Mouse (Mus musculus): Measurements from ENCODE around the gene Zfp592.
"Not testable (repeated sequence)": the region's sequence is repeated elsewhere in the genome, so short reads cannot be mapped to it uniquely, and the experiment has no call there.

Zfp592 gene

DNA sequence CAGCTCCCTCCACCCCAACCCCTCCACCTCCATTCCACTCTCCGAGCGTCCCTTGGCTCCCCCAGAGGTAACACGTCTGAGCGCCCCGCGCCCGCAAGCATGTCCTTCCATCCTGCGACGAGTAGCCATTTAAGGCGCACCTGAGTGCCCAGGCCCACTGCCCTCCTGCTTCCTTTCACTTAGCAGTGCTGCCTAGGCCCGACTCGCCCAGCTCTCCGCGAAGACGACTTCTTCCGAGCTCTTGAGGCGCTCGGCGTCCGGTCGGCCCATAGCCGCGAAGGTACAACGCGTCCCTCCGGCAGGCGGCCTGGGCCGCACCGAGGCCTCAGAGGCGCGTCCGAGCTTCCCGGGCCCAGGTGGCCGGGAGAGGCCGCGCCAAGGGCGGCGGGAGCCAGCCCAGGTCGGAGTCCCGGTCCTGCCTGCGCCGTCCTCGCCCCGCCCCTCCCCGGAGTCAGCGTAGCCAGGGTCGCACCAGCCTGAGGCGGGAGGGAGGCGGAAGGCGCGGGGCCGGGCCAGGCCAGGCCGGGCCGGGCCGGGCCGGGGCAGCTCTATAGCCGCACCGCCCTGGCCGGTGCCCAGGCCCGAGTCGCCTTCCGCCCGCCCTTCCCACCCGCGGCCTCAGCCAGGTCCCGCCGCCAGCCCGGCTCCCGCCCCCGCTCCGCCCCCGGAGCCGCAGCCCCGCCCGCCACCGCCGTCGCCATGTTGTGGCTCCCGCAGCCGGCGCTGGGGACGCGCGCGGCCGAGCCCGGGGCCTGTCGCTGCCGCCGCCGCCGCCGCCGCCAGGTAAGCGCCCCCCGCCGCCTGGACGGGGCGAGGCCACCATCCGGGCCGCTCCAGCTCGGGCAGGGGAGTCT lies at the start of gene Zfp592:
Zfp592 (plus strand) TSS at position 702 of the 854 bp plus-strand sequence.
- peak; percentile 90 for DNase-seq (ENCODE audit: inconsistent ontology term)

- peak; percentile 95 for DNase-seq (ENCODE audit: inconsistent ontology term)
These were observed 45.8 kb upstream of the Zfp592 start, which contains the start of gene Sec11a for GRCm38 (mm10) chr7:80947445-80948350. Gene Sec11a, minus strand, starts transcription at chr7:80947780.

- no peak for DNase-seq (ENCODE audit: inconsistent ontology term)
These were observed 42.0 kb upstream of the Zfp592 start for GRCm38 (mm10) chr7:80951461-80951860.

DNA sequence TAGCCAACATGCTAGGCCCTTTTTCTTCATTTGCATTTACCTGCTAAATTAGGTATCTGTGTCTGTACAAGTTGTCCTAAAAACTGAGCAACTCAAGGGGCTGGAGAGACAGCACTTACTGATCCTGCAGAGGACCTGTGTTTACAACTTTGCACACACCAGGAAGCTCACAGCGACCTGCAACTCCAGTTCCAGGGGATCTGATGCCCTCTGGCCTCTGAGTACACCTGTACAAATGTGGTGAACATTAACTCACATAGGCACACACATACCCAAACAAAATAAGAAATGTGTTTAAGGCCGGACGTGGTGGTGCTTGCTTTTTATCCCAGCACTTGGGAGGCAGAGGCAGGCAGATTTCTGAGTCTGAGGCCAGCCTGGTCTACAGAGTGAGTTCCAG lies 41.3 kb upstream of the Zfp592 start:
- no peak for DNase-seq (ENCODE audit: inconsistent ontology term)

DNA sequence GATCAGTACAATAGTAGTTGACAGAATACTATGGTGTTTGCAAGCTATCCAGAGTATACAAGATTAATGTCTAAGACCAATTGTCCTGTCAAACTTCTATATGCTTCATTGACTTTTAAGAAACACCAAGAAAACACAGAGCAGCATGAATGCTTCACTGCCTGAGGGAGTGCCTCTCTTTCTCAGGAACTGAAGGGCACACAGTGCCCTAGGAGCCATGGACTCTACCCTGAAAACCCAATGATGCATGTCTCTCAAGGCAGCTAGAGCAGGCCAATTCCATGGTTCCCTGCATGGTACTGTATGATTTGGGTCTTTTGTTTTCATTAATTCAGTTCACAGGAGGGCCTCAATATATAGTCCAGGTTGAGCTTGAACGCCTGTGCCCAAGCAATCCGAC lies 39.2 kb upstream of the Zfp592 start:
- DNase-seq (ENCODE audit: inconsistent ontology term): no peak

DNA sequence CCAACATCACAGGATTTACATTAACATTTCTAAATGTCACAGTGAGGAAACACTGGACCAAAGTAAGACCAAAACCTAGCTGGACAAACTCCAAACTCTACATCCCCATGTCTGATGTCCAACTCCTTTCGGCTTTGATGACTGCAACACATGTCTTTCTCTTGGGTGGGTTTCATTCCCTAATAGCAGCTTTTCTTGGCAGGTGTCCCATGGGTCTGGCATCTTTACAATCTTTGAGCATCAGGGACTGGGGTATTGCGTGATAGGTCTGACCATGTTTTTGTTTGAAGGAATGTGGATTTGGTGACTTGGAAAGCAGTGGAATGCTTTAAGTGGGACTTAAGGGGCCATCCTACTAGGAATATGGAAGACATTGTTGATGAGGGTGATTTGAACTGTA lies 36.6 kb upstream of the Zfp592 start:
- DNase-seq (ENCODE audit: inconsistent ontology term): no peak

GRCm38 (mm10) chr7:80959003-80959402 lies 34.5 kb upstream of the Zfp592 start:
- no peak for DNase-seq (ENCODE audit: inconsistent ontology term)

GRCm38 (mm10) chr7:80962799-80963198 lies 30.7 kb upstream of the Zfp592 start:
- DNase-seq (ENCODE audit: inconsistent ontology term): no peak

DNA sequence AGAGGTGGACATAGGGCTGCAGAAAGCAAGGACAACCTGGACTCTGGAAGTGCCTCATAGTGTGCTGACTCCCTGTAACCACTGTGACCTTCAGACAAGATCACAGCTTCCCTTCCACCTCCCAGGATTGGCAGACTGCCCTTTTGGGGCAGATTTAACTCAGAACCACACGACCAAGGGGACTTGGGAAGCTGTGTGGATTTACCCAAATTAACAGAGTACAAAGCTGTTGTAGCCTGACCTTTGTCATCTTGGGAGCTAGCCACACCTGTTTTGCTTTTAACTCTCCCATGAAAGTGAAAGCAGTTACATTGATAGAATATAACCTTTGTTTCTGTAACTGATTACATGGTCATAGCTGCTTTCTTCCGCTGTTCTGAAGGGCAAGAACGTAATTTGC lies 22.6 kb upstream of the Zfp592 start:
- DNase-seq (ENCODE audit: inconsistent ontology term): no peak

GRCm38 (mm10) chr7:80971419-80971818 lies 22.1 kb upstream of the Zfp592 start:
- DNase-seq (ENCODE audit: inconsistent ontology term): no peak

- DNase-seq (ENCODE audit: inconsistent ontology term): no peak
These were observed 21.4 kb upstream of the Zfp592 start for GRCm38 (mm10) chr7:80972082-80972481.

GRCm38 (mm10) chr7:80972920-80973637 lies 20.4 kb upstream of the Zfp592 start:
- not testable (repeated sequence) for DNase-seq (ENCODE audit: inconsistent ontology term)

DNA sequence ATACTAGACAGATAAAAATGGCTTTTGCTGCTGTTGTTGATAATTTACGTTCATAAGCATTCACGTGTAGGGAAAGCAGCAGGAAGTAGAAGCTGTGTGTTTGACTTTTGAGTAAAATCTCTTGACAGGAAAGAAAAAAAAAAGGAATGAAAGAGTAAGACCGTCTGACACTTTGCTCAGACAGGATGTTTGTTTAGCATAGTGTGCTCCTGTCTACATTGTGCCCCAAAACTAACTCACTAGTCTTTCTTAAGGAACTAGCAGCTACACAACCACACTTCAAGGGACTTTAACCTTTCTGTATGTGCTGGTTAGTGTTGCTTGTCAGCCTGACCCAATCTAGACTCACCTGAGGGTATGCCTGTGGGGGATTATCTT lies 19.9 kb upstream of the Zfp592 start:
- not testable (repeated sequence) for DNase-seq (ENCODE audit: inconsistent ontology term)

DNA sequence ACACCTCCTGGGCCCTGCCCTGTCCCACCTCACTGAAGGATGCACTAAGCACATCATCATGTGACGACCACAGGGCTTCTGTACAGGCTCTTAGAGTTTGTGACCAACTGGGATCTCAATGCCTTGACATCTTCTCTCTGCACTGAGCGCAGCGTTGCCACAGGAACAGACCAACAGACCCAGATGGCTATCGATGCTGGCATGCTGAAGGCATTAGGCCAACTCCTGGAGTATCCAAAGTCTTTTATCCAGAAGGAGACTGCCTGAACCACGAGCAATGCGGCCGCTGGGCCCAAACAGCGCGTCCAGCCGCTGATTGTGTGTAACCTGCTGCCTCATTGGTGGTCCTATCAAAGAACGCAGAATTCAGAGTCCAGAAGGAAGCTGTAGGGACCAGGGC lies 12.9 kb upstream of the Zfp592 start:
- DNase-seq (ENCODE audit: inconsistent ontology term): no peak

DNA sequence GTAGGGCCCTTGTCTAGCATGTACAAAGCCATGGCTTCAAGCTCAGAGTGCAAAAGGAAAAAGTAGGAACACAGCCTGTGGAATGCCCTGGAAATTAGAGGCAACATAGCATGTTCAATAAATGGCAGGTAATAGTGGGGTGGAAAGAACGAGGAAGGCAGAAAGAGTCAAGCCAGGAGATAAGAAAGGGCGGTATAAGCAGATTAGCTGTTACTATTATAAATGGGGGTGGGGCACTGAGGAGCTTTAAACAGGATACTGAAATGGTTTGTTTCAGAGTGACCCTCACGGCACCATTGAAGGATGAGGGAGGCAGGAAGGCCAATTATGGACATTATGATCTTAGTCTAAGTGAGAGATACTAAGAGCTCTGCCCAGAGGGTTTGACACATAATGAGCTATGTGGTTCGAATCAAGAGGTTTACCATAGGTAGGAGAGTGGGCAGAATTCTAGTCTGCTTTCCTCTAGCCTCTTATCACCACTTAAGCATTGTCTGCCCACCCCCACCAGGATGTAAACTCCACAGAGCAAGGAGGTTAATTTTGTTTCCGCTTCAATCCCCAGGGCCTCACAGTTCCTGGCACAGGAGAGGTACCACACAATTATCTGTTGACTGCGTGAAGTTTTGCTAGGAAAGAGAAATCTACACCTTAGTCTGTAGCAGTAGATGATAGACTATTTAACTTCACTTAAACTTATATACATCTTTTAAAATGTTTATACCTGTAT lies 6.9 kb upstream of the Zfp592 start:
- DNase-seq (ENCODE audit: inconsistent ontology term): no peak

DNA sequence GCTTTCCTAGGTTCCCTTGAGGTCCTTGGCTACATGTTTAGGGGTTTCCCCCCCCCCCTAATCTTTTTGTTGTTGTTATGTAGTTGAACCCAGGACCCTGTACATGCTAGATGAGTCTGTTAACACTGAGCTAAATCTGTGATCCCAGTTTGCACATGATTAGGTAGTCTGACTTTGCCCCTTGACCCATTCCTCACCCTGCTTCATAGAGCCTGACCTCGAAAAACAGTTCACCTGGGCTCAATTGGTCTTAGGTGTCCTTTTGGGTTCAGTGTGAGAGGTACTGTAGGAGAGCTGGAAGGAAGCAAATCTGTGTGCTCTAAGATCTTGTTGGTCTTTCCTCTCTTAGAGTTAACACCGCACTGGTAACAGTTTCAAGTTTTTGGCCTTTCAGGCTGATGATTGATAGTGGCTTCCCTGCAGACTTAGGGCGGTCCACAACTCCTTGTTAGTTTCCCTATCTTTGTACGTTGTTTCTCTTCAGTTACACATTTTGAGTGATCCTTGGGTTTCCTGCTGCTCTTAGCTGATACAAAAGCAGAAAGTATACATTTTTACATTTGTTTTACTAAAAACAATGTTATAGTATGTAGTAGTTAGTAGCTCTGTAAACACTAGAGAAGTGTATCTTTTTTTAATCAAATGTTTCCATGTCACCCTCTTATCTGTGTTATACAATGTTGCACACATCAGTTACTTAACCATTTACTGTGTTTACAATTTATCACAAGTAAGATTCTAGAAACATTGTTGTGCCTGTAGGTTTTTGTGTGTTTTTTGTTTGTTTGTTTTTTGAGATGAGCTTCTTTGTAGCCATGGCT lies 5.5 kb upstream of the Zfp592 start:
- no peak for DNase-seq (ENCODE audit: inconsistent ontology term)

- no peak for DNase-seq (ENCODE audit: inconsistent ontology term)
These were observed 3.2 kb upstream of the Zfp592 start for GRCm38 (mm10) chr7:80990276-80990675.

DNA sequence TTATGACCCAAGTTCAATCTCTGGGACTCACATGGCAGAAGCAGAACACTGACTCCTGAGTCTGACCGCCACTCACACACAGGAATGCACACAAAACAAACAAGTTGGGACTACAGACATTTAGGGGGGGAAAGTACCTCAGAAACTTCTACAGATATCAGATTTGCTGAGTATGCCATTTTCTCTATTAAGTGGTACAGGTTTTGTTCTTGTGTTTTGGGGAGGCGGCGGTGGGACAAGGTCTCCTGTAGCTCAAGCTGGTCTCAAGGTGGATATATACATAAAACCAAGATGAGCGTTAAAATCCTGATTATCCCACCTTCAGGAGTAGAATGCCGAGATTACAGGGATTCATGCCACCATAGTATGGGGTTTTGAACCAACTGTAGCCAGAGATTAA lies 1.9 kb upstream of the Zfp592 start:
- no peak for DNase-seq (ENCODE audit: inconsistent ontology term)

DNA sequence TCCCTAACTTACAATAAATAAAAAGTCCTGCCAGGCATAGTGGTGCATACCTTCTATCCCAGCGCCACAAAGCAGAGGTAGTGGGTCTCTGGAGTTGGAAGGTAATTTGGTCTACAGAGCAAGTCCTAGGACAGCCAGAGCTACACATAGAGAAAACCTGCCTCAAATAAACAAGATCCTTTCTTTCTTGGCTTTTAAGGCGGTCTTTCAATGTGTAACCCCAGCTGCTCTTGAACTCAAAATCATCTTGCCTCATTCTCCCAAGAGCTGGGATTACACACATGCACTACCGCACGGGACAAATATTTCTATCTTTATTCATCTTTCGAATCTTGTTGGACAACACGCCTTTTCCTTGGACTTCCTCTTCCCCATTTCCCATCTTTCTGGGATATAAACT lies 1.4 kb upstream of the Zfp592 start:
- DNase-seq (ENCODE audit: inconsistent ontology term): no peak

DNA sequence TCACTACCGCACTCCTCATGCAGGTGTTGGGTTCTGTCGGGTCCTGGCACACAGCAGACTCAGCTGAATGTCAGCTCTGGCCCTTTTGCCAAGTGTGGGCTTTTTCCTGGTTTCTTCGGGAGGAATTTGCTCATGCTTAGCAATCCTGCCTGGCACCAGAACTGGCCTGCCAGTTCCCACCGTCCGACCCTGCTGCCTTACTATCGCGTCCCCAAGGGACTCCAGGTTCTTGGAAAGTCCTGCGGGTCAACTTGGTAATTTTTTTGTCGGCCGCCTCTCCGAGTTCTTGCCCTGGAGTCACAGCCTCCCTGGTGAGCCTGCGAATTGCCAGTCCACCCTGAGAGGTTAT lies 876 bp upstream of the Zfp592 start:
- no peak for DNase-seq (ENCODE audit: inconsistent ontology term)
